Comparison of ENCODE assay signal across 8 mouse cellular contexts in the genomic region with DNA sequence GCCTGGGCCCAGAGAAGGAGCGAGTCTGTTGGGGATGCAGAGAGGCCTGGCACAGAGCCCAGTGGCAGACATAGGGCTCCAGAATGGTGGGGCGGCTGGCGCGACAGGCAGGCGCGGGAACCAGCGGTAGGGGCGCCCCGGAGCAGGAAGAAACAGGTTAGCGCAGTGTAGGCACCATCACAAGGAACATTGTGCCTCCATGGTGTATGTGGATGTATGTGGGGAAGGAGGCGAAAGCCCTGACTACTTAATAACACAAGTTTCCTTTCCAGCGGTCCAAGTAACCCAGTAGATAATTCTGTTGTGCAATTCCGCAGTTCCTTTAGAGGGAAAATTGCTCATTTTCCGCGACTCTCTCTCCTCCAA. TPM values are rescaled to one million over a fixed set of nuclear protein-coding genes. Genes with fewer than 3 reads are reported as not detected.
DNase-seq lines count a peak whose midpoint lies in the region; ATAC-seq and TF ChIP-seq lines count a peak whose summit lies in the region.
"Not testable (repeated sequence)": the region's sequence is repeated elsewhere in the genome, so short reads cannot be mapped to it uniquely, and the experiment has no call there.

No protein-coding gene starts in this region.

- peak overlapping the region; percentile 51; the same call in 1 of the 2 replicates for H3K27ac ChIP-seq in cerebellum, adult 2 months (ENCODE audit: insufficient read depth, low read length)
- H3K27ac ChIP-seq in forebrain, embryonic 12.5 days = peak overlapping the region; percentile 89
- peak overlapping the region; percentile 89 for H3K27ac ChIP-seq in heart, postnatal 0 days (ENCODE audit: low read depth)
- peak overlapping the region; percentile 93 for H3K27ac ChIP-seq in kidney, embryonic 15.5 days
- H3K27ac ChIP-seq in liver, embryonic 16.5 days (ENCODE audit: low read length) = peak overlapping the region; percentile 92
- H3K27ac ChIP-seq in midbrain, embryonic 16.5 days (ENCODE audit: low read length) = peak overlapping the region; percentile 85
- H3K27ac ChIP-seq in stomach, embryonic 16.5 days (ENCODE audit: low read length) = peak overlapping the region; percentile 88

- not testable (repeated sequence) for H3K27me3 ChIP-seq in cerebellum, adult 2 months (ENCODE audit: control insufficient read depth, insufficient read depth, low read length); forebrain, embryonic 12.5 days; heart, postnatal 0 days (ENCODE audit: control insufficient read depth, insufficient read depth, low read length); kidney, embryonic 15.5 days; liver, embryonic 16.5 days (ENCODE audit: control insufficient read depth, insufficient read depth, low read depth, low read length); midbrain, embryonic 16.5 days (ENCODE audit: control insufficient read depth, insufficient read depth, low read depth, low read length); stomach, embryonic 16.5 days (ENCODE audit: control insufficient read depth, insufficient read depth, low read length)

- not testable (repeated sequence) for H3K36me3 ChIP-seq in forebrain, embryonic 12.5 days (replicated peaks); heart, postnatal 0 days (replicated peaks; ENCODE audit: control insufficient read depth, insufficient read depth, low read length); kidney, embryonic 15.5 days; liver, embryonic 16.5 days (ENCODE audit: control insufficient read depth, insufficient read depth); midbrain, embryonic 16.5 days (ENCODE audit: control insufficient read depth, insufficient read depth, low read length); stomach, embryonic 16.5 days (ENCODE audit: control insufficient read depth, insufficient read depth, low read length)

- not testable (repeated sequence) for TF ChIP-seq CTCF in cerebellum, adult 2 months (IDR thresholded peaks at IDR 0.05; ENCODE audit: borderline replicate concordance, insufficient read depth, low read depth, low read length)
- peak; percentile 7; the same call in 1 of the 2 replicates for TF ChIP-seq CTCF in heart, postnatal 0 days (IDR thresholded peaks at IDR 0.05; ENCODE audit: low read depth)

- TF ChIP-seq POLR2A in cerebellum, adult 2 months (IDR thresholded peaks at IDR 0.05; ENCODE audit: borderline replicate concordance, insufficient read depth, low read length) = not testable (repeated sequence)

- H3K4me1 ChIP-seq in cerebellum, adult 2 months (ENCODE audit: control insufficient read depth, insufficient read depth, low read length); forebrain, embryonic 12.5 days; heart, postnatal 0 days (ENCODE audit: control insufficient read depth, insufficient read depth); liver, embryonic 16.5 days (ENCODE audit: control insufficient read depth, low read depth, low read length); midbrain, embryonic 16.5 days (ENCODE audit: control insufficient read depth, insufficient read depth, low read length); stomach, embryonic 16.5 days (ENCODE audit: control insufficient read depth, insufficient read depth, low read length): not testable (repeated sequence)
- H3K4me1 ChIP-seq in kidney, embryonic 15.5 days = peaks cover 10% of the 10 kb centered on the region

- H3K4me2 ChIP-seq in forebrain, embryonic 12.5 days = peak overlapping the region; percentile 60
- H3K4me2 ChIP-seq in heart, postnatal 0 days (ENCODE audit: low read depth, low read length) = peak overlapping the region; percentile 72
- H3K4me2 ChIP-seq in kidney, embryonic 15.5 days = peak overlapping the region; percentile 65
- peak overlapping the region; percentile 85 for H3K4me2 ChIP-seq in liver, embryonic 16.5 days (ENCODE audit: low read depth, low read length)
- peak overlapping the region; percentile 75 for H3K4me2 ChIP-seq in midbrain, embryonic 16.5 days (ENCODE audit: low read length)
- peak overlapping the region; percentile 69 for H3K4me2 ChIP-seq in stomach, embryonic 16.5 days (ENCODE audit: low read depth, low read length)

- peak; percentile 83 for ATAC-seq in CD4-positive, CD25-positive, alpha-beta regulatory T cell, adult 4 months
- ATAC-seq in forebrain, embryonic 12.5 days (ENCODE audit: low FRiP score) = peak; percentile 97
- peak; percentile 92 for ATAC-seq in heart, postnatal 0 days (ENCODE audit: insufficient read depth, low read depth)
- ATAC-seq in kidney, embryonic 15.5 days (replicated peaks; ENCODE audit: low FRiP score) = peak; percentile 97
- ATAC-seq in liver, embryonic 16.5 days (ENCODE audit: low read depth) = peak; percentile 85
- peak; percentile 97 for ATAC-seq in midbrain, embryonic 16.5 days
- ATAC-seq in stomach, embryonic 16.5 days (ENCODE audit: insufficient read depth, low FRiP score) = peak; percentile 91

- TF ChIP-seq EP300 in heart, postnatal 0 days (IDR thresholded peaks at IDR 0.05; ENCODE audit: low read depth) = not testable (repeated sequence)

- peak overlapping the region; percentile 45 for H3K4me3 ChIP-seq in cerebellum, adult 2 months (replicated peaks; ENCODE audit: insufficient read depth, low read depth, low read length)
- H3K4me3 ChIP-seq in forebrain, embryonic 12.5 days (replicated peaks) = peak overlapping the region; percentile 48
- H3K4me3 ChIP-seq in heart, postnatal 0 days (ENCODE audit: low read depth, low read length) = peak overlapping the region; percentile 63
- H3K4me3 ChIP-seq in kidney, embryonic 15.5 days (replicated peaks) = peak overlapping the region; percentile 58
- H3K4me3 ChIP-seq in liver, embryonic 16.5 days (ENCODE audit: low read depth, low read length) = peak overlapping the region; percentile 72
- H3K4me3 ChIP-seq in midbrain, embryonic 16.5 days (ENCODE audit: low read depth, low read length) = peak overlapping the region; percentile 43
- H3K4me3 ChIP-seq in stomach, embryonic 16.5 days (replicated peaks; ENCODE audit: low read length) = peak overlapping the region; percentile 60

- not testable (repeated sequence) for DNase-seq in cerebellum, adult 2 months; heart, postnatal 0 days (ENCODE audit: low spot score)

- H3K9me3 ChIP-seq in forebrain, embryonic 12.5 days; heart, postnatal 0 days (replicated peaks; ENCODE audit: control insufficient read depth, low read length); kidney, embryonic 15.5 days (replicated peaks); liver, embryonic 16.5 days (replicated peaks; ENCODE audit: control insufficient read depth, low read length); midbrain, embryonic 16.5 days (replicated peaks; ENCODE audit: control insufficient read depth, low read length, poor library complexity, severe bottlenecking); stomach, embryonic 16.5 days (replicated peaks; ENCODE audit: control insufficient read depth, low read length): not testable (repeated sequence)

- peak overlapping the region; percentile 60 for H3K9ac ChIP-seq in forebrain, embryonic 12.5 days
- peak overlapping the region; percentile 46; the same call in 1 of the 2 replicates for H3K9ac ChIP-seq in heart, postnatal 0 days (replicated peaks; ENCODE audit: low read depth, low read length)
- H3K9ac ChIP-seq in kidney, embryonic 15.5 days = peak overlapping the region; percentile 52
- peak overlapping the region; percentile 79 for H3K9ac ChIP-seq in liver, embryonic 16.5 days (ENCODE audit: low read depth, low read length)
- H3K9ac ChIP-seq in midbrain, embryonic 16.5 days (ENCODE audit: low read depth, low read length) = peak overlapping the region; percentile 69
- H3K9ac ChIP-seq in stomach, embryonic 16.5 days (ENCODE audit: low read length) = peak overlapping the region; percentile 72

- under 1% methylated on average over 15 of the region's 15 CpGs for WGBS in cerebellum, adult 2 months
- WGBS in forebrain, embryonic 12.5 days = 0% methylated on average over 15 of the region's 15 CpGs
- 3% methylated on average over 15 of the region's 15 CpGs for WGBS in heart, postnatal 0 days
- under 1% methylated on average over 15 of the region's 15 CpGs for WGBS in kidney, embryonic 15.5 days
- 0% methylated on average over 15 of the region's 15 CpGs for WGBS in liver, embryonic 16.5 days (ENCODE audit: insufficient replicate concordance)
- under 1% methylated on average over 15 of the region's 15 CpGs for WGBS in midbrain, embryonic 16.5 days
- WGBS in stomach, embryonic 16.5 days = under 1% methylated on average over 15 of the region's 15 CpGs

RNA-seq across cellular contexts. Expression of a gene that starts 0.3 kb away (rescaled TPM):
- 1 to 10 TPM; 3.4 to 9.3 TPM for polyA plus RNA-seq in CD4-positive, CD25-positive, alpha-beta regulatory T cell, adult 4 months (2017; shearing (Covaris generic))
- polyA plus RNA-seq in cerebellum, adult 2 months (2012; rRNA removed) = 22.2 and 23.9 TPM in 2 replicates
- polyA plus RNA-seq in forebrain, embryonic 12.5 days (2016; fragmentation: Nextera tagmentation; extraction: Ambion mirVana) = not detected in 2 replicates
- 17.5 TPM in 1 of 2 replicates, not detected in the other for total RNA-seq in heart, postnatal 0 days (2014; rRNA removed; ENCODE audit: low replicate concordance)
- polyA plus RNA-seq in heart, postnatal 0 days (2015; fragmentation: Nextera tagmentation; extraction: Ambion mirVana) = not detected in 2 replicates
- polyA plus RNA-seq in kidney, embryonic 15.5 days (2015; fragmentation: Nextera tagmentation; extraction: Ambion mirVana) = not detected in 2 replicates
- not detected in 2 replicates for polyA plus RNA-seq in liver, embryonic 16.5 days (2015; fragmentation: Nextera tagmentation; extraction: Ambion mirVana)
- polyA plus RNA-seq in midbrain, embryonic 16.5 days (2015; fragmentation: Nextera tagmentation; extraction: Ambion mirVana) = not detected in 2 replicates
- polyA plus RNA-seq in stomach, embryonic 16.5 days (2015; fragmentation: Nextera tagmentation; extraction: Ambion mirVana) = not detected in 2 replicates

RNA-seq across cellular contexts. Expression of a gene that starts 11.1 kb away (rescaled TPM):
- polyA plus RNA-seq in CD4-positive, CD25-positive, alpha-beta regulatory T cell, adult 4 months (2017; shearing (Covaris generic)) = 1 to 10 TPM; 1.1 to 1.2 TPM
- polyA plus RNA-seq in cerebellum, adult 2 months (2012; rRNA removed) = 0.98 and 1.0 TPM in 2 replicates
- polyA plus RNA-seq in forebrain, embryonic 12.5 days (2016; fragmentation: Nextera tagmentation; extraction: Ambion mirVana) = 0.42 and 0.60 TPM in 2 replicates
- 0.46 TPM in 1 of 2 replicates, not detected in the other for total RNA-seq in heart, postnatal 0 days (2014; rRNA removed; ENCODE audit: low replicate concordance)
- 0.27 TPM in 2 replicates for polyA plus RNA-seq in heart, postnatal 0 days (2015; fragmentation: Nextera tagmentation; extraction: Ambion mirVana)
- 0.62 and 1.0 TPM in 2 replicates for polyA plus RNA-seq in kidney, embryonic 15.5 days (2015; fragmentation: Nextera tagmentation; extraction: Ambion mirVana)
- 10.6 and 11.0 TPM in 2 replicates for polyA plus RNA-seq in liver, embryonic 16.5 days (2015; fragmentation: Nextera tagmentation; extraction: Ambion mirVana)
- 1.1 and 1.3 TPM in 2 replicates for polyA plus RNA-seq in midbrain, embryonic 16.5 days (2015; fragmentation: Nextera tagmentation; extraction: Ambion mirVana)
- 0.69 and 1.6 TPM in 2 replicates for polyA plus RNA-seq in stomach, embryonic 16.5 days (2015; fragmentation: Nextera tagmentation; extraction: Ambion mirVana)

RNA-seq across cellular contexts. Expression of a gene that starts 13.8 kb away (rescaled TPM):
- polyA plus RNA-seq in CD4-positive, CD25-positive, alpha-beta regulatory T cell, adult 4 months (2017; shearing (Covaris generic)) = 10 to 100 TPM; 61.1 to 62.9 TPM
- polyA plus RNA-seq in cerebellum, adult 2 months (2012; rRNA removed) = 21.0 and 25.1 TPM in 2 replicates
- polyA plus RNA-seq in forebrain, embryonic 12.5 days (2016; fragmentation: Nextera tagmentation; extraction: Ambion mirVana) = 43.8 and 44.3 TPM in 2 replicates
- total RNA-seq in heart, postnatal 0 days (2014; rRNA removed; ENCODE audit: low replicate concordance) = 15.7 and 22.3 TPM in 2 replicates
- polyA plus RNA-seq in heart, postnatal 0 days (2015; fragmentation: Nextera tagmentation; extraction: Ambion mirVana) = 20.5 and 22.2 TPM in 2 replicates
- 74.3 and 78.6 TPM in 2 replicates for polyA plus RNA-seq in kidney, embryonic 15.5 days (2015; fragmentation: Nextera tagmentation; extraction: Ambion mirVana)
- 75.2 and 83.1 TPM in 2 replicates for polyA plus RNA-seq in liver, embryonic 16.5 days (2015; fragmentation: Nextera tagmentation; extraction: Ambion mirVana)
- polyA plus RNA-seq in midbrain, embryonic 16.5 days (2015; fragmentation: Nextera tagmentation; extraction: Ambion mirVana) = 20.8 and 22.8 TPM in 2 replicates
- polyA plus RNA-seq in stomach, embryonic 16.5 days (2015; fragmentation: Nextera tagmentation; extraction: Ambion mirVana) = 74.9 and 75.2 TPM in 2 replicates

RNA-seq across cellular contexts. Expression of a gene that starts 14.0 kb away (rescaled TPM):
- 1 to 10 TPM; 2.9 to 3.4 TPM for polyA plus RNA-seq in CD4-positive, CD25-positive, alpha-beta regulatory T cell, adult 4 months (2017; shearing (Covaris generic))
- 204 and 212 TPM in 2 replicates for polyA plus RNA-seq in cerebellum, adult 2 months (2012; rRNA removed)
- polyA plus RNA-seq in forebrain, embryonic 12.5 days (2016; fragmentation: Nextera tagmentation; extraction: Ambion mirVana) = 67.3 and 73.1 TPM in 2 replicates
- 16.6 and 39.0 TPM in 2 replicates for total RNA-seq in heart, postnatal 0 days (2014; rRNA removed; ENCODE audit: low replicate concordance)
- 20.4 and 24.8 TPM in 2 replicates for polyA plus RNA-seq in heart, postnatal 0 days (2015; fragmentation: Nextera tagmentation; extraction: Ambion mirVana)
- polyA plus RNA-seq in kidney, embryonic 15.5 days (2015; fragmentation: Nextera tagmentation; extraction: Ambion mirVana) = 49.5 and 53.9 TPM in 2 replicates
- 22.8 and 24.9 TPM in 2 replicates for polyA plus RNA-seq in liver, embryonic 16.5 days (2015; fragmentation: Nextera tagmentation; extraction: Ambion mirVana)
- polyA plus RNA-seq in midbrain, embryonic 16.5 days (2015; fragmentation: Nextera tagmentation; extraction: Ambion mirVana) = 95.0 and 99.5 TPM in 2 replicates
- 45.2 and 47.6 TPM in 2 replicates for polyA plus RNA-seq in stomach, embryonic 16.5 days (2015; fragmentation: Nextera tagmentation; extraction: Ambion mirVana)

RNA-seq across cellular contexts. Expression of a gene that starts 19.9 kb away (rescaled TPM):
- 100 to 1,000 TPM in 1 of 2 experiments, 10 to 100 TPM in 1; 74.0 to 103 TPM for polyA plus RNA-seq in CD4-positive, CD25-positive, alpha-beta regulatory T cell, adult 4 months (2017; shearing (Covaris generic))
- polyA plus RNA-seq in cerebellum, adult 2 months (2012; rRNA removed) = 48.5 and 49.7 TPM in 2 replicates
- polyA plus RNA-seq in forebrain, embryonic 12.5 days (2016; fragmentation: Nextera tagmentation; extraction: Ambion mirVana) = 346 and 350 TPM in 2 replicates
- total RNA-seq in heart, postnatal 0 days (2014; rRNA removed; ENCODE audit: low replicate concordance) = 44.3 and 52.7 TPM in 2 replicates
- 70.3 and 77.2 TPM in 2 replicates for polyA plus RNA-seq in heart, postnatal 0 days (2015; fragmentation: Nextera tagmentation; extraction: Ambion mirVana)
- polyA plus RNA-seq in kidney, embryonic 15.5 days (2015; fragmentation: Nextera tagmentation; extraction: Ambion mirVana) = 301 and 306 TPM in 2 replicates
- 61.8 and 61.9 TPM in 2 replicates for polyA plus RNA-seq in liver, embryonic 16.5 days (2015; fragmentation: Nextera tagmentation; extraction: Ambion mirVana)
- polyA plus RNA-seq in midbrain, embryonic 16.5 days (2015; fragmentation: Nextera tagmentation; extraction: Ambion mirVana) = 173 and 193 TPM in 2 replicates
- 149 and 166 TPM in 2 replicates for polyA plus RNA-seq in stomach, embryonic 16.5 days (2015; fragmentation: Nextera tagmentation; extraction: Ambion mirVana)
